Mouse (Mus musculus): Measurements from ENCODE around the gene Aoc1.

- TF ChIP-seq CTCF (IDR thresholded peaks at IDR 0.05; ENCODE audit: low read depth, low read length) (no peak), POLR2A (IDR thresholded peaks at IDR 0.05; ENCODE audit: extremely low read depth, insufficient read depth, low read length) (no peak)
Observed at GRCm38 (mm10) chr6:48864723-48865122, 8.0 kb upstream of the Aoc1 start.
